Mouse (Mus musculus) CH12F3 (cell line): Measurements from ENCODE around the gene Emx1.
"Not testable (repeated sequence)": the region's sequence is repeated elsewhere in the genome, so short reads cannot be mapped to it uniquely, and the experiment has no call there.

ENCODE experiments used
- in situ Hi-C: fragments of 300-500 bp; cut with MboI; formaldehyde crosslinking; loops from 2 replicates; pipeline ENCODE4 v1.14.3; 2020; ENCODE audit warnings: low sequenced_read_pairs

The Emx1 gene

DNA sequence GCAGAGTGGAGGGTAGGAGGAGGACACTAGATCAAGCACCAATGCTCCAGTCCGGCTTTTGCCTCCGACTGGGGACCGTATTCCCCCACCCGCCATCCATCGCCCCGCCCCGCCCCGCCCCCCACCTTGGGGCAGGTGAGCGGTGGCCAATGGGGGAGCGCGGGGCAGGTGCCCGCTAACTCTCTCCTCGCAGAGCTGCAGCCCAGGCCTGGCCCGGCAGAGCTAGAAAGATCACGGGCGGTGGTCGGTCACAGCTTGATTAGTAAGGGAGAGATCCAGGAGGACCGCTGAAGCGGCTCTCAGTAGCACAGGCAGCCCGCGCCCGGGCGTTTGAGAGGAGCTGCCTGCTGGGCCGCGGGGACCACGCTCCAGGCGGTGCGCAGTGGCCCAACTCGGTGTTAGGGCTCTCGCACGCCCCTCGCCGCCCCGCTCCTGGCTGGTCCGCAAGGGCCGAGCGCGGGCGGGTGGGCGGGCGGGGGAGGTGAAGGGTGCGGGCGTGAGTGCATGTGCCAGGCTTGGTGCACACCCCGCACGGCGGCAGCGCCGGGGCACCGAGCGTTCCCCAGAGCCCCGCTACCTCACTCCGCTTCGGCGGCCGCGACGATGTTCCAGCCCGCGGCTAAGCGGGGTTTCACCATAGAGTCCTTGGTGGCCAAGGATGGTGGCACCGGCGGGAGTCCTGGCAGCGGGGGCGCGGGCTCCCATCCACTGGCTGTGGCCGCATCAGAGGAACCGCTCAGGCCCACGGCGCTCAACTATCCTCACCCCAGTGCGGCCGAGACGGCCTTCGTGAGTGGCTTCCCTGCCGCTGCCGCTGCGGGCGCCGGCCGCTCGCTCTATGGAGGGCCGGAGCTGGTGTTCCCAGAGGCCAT is at the start of gene Emx1:
Gene Emx1, plus strand, starts transcription at position 99 of the 872 bp plus-strand sequence.
- in situ Hi-C loops = no loop called here

GRCm38 (mm10) chr6:85139534-85139933 is 47.7 kb upstream of the Emx1 start:
- in situ Hi-C loops = no loop called here

GRCm38 (mm10) chr6:85141013-85141412 is 46.2 kb upstream of the Emx1 start:
- in situ Hi-C loops = not testable (repeated sequence)

DNA sequence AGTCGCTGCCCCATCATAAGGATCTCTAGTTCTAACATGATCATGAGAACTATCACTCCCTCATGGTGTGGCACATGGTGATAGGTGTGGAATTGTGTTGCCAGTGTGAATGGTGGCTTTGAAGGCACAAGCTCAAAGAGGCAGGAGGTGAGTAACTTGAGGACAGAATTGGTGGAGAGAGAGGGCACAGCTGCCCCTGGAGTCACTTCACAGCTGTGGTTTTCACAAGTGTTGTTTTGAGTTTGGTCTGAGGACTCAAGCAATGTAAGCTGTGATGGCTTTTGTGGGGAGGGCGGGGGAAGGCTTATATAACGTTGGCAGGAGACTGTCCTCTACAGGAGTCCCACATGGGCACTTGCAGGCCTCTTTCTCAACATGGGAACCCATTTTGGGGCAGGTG is 42.8 kb upstream of the Emx1 start:
- in situ Hi-C loops = no loop called here

- in situ Hi-C loops = no loop called here
Observed at GRCm38 (mm10) chr6:85147636-85148035, 39.6 kb upstream of the Emx1 start.

DNA sequence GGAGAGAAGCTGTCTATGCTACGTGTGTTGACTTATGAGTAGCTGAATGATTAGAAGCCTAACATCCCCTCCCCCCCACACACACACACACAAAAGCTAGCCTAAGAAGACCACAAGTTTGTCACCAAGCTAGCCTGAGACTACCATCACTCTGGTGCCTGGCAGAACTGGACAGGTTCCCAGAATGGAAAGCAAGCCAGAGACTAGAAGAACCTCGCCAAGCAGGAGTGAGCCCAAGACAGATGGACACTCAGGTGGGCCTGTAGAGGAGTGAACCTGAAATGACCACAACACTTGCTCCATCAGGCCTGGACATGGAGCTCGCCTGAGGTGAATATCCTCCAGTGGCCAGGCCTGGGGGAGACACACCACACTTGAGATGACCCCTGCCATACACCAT is 36.9 kb upstream of the Emx1 start:
- in situ Hi-C loops = no loop called here

DNA sequence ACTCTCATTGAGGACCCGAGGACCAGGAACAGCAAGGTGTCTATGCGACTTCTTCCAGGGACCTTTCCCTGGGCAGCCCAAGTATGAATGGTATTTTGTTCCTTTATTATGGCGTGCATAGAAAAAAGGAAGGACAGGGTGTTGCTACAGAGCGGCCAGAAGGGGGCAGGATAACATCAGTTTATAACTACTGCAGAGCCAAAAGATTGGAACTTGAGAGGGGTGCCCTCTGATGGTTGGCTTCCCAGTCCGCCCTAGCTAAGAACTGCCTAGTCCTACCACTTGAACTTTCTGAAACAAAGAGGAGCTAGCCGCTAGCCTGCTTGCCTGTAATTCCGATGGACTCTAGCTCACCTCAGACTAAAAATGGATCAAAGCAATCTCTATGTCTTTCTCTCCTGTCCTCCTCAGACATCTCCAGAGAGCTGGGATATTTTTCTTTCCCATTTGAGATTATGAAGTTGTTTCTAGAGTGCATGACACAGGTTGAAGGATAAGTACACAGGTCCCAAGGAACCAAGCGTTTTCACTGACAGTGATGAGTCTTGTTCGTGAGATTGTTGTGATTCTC is 33.2 kb upstream of the Emx1 start:
- in situ Hi-C loops = no loop called here

- in situ Hi-C loops = no loop called here
Observed at GRCm38 (mm10) chr6:85154861-85155528, 32.2 kb upstream of the Emx1 start.

GRCm38 (mm10) chr6:85156551-85156950 is 30.7 kb upstream of the Emx1 start:
- in situ Hi-C loops = not testable (repeated sequence)

- in situ Hi-C loops = not testable (repeated sequence)
Observed at GRCm38 (mm10) chr6:85158040-85158804, 29.0 kb upstream of the Emx1 start.

GRCm38 (mm10) chr6:85159092-85159760 is 28.0 kb upstream of the Emx1 start:
- in situ Hi-C loops = not testable (repeated sequence)

GRCm38 (mm10) chr6:85160201-85160923 is 26.9 kb upstream of the Emx1 start:
- in situ Hi-C loops = loop anchor here (10.0 kb wide), 1 partner anchor 244 kb away; no protein-coding TSS in a partner anchor

GRCm38 (mm10) chr6:85165440-85165921 is 21.8 kb upstream of the Emx1 start:
- in situ Hi-C loops = loop anchor here (10.0 kb wide), 1 partner anchor 239 kb away; no protein-coding TSS in a partner anchor

GRCm38 (mm10) chr6:85179569-85179968 is 7.7 kb upstream of the Emx1 start:
- in situ Hi-C loops = no loop called here

- in situ Hi-C loops = no loop called here
Observed at GRCm38 (mm10) chr6:85180036-85180435, 7.2 kb upstream of the Emx1 start.

GRCm38 (mm10) chr6:85183951-85184350 is 3.3 kb upstream of the Emx1 start:
- in situ Hi-C loops = no loop called here

DNA sequence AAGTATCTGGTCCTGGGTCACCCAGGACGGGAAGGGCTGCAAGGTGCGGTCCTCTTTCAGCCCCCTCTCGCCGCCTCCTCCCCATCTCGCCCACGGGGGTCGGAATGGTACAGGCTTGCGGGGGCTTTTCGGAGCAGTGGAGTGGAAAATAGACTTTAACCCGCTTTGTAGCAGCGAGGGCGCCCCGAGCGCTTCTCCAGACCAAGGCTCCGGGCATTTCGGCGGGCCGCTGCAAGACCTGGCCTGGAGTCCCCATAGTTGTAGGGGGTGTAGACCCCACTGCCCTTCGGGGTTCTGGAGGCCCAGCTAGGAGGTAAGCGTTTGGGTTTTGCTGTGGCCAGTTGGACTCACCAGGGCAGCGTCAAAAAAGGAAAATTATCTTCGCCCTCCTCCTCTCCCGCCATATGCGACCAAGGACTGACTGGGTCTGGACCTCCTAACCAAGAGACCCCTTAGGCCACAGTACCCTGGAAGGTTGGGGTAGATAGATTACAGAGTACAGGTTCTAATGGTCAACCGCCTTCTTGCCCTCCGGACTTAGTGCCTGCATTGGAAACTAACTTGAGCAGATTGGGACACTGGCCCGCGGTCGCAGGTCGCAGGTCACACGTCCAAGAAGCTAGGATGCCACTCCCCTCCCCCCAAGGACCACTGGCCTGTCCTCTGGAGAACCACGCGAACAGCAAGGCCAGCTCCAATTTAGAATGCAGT is 1.1 kb upstream of the Emx1 start:
- in situ Hi-C loops = no loop called here

DNA sequence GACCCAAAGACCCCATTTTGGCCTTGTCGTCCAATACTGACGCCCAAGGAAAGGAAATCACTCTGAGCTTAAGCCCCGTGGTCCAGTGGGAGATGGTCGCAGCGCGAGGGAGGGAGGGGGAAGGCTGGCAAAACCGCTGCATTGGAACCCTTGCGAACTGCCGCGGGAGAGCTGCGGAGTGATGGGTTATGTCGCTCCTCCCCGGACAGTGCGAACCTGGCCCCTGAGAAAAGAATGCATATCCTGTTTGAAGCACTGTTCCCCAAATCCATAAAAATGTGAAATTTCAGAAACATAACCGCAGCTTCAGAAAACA is 536 bp upstream of the Emx1 start:
- in situ Hi-C loops = no loop called here
